Mouse (Mus musculus): Measurements from ENCODE around the gene Obscn. TPM values are rescaled to one million over a fixed set of nuclear protein-coding genes. Genes with fewer than 3 reads are reported as not detected.

The Obscn gene
- polyA plus RNA-seq (2012), result 14.0 and 17.6 TPM in 2 replicates

- TF ChIP-seq GATA1 (IDR thresholded peaks at IDR 0.05; ENCODE audit: low read length), result no peak
Observed at GRCm38 (mm10) chr11:59135904-59136452, at the start of gene Obscn. Gene Obscn, minus strand, starts transcription at chr11:59136402.

- TF ChIP-seq GATA1 (IDR thresholded peaks at IDR 0.05; ENCODE audit: low read length), result no peak
Observed at GRCm38 (mm10) chr11:59185490-59185889, 49.3 kb upstream of the Obscn start.

GRCm38 (mm10) chr11:59183821-59184220, 47.6 kb upstream of the Obscn start:
- TF ChIP-seq GATA1 (IDR thresholded peaks at IDR 0.05; ENCODE audit: low read length), result no peak

- TF ChIP-seq GATA1 (IDR thresholded peaks at IDR 0.05; ENCODE audit: low read length), result no peak
Observed at GRCm38 (mm10) chr11:59182864-59183331, 46.7 kb upstream of the Obscn start, which contains the start of gene Gjc2. Gene Gjc2, minus strand, starts transcription at chr11:59183213.

GRCm38 (mm10) chr11:59176921-59177320, 40.7 kb upstream of the Obscn start:
- TF ChIP-seq GATA1 (IDR thresholded peaks at IDR 0.05; ENCODE audit: low read length), result no peak

- TF ChIP-seq GATA1 (IDR thresholded peaks at IDR 0.05; ENCODE audit: low read length), result no peak
Observed at GRCm38 (mm10) chr11:59176475-59176874, 40.3 kb upstream of the Obscn start.

- TF ChIP-seq GATA1 (IDR thresholded peaks at IDR 0.05; ENCODE audit: low read length), result no peak
Observed at GRCm38 (mm10) chr11:59174189-59174838, 38.1 kb upstream of the Obscn start.

GRCm38 (mm10) chr11:59170549-59170948, 34.3 kb upstream of the Obscn start:
- no peak for TF ChIP-seq GATA1 (IDR thresholded peaks at IDR 0.05; ENCODE audit: low read length)

GRCm38 (mm10) chr11:59169807-59170206, 33.6 kb upstream of the Obscn start:
- no peak for TF ChIP-seq GATA1 (IDR thresholded peaks at IDR 0.05; ENCODE audit: low read length)

- no peak for TF ChIP-seq GATA1 (IDR thresholded peaks at IDR 0.05; ENCODE audit: low read length)
Observed at GRCm38 (mm10) chr11:59165616-59166241, 29.5 kb upstream of the Obscn start.

GRCm38 (mm10) chr11:59164384-59164783, 28.2 kb upstream of the Obscn start:
- TF ChIP-seq GATA1 (IDR thresholded peaks at IDR 0.05; ENCODE audit: low read length), result peak; percentile 81

GRCm38 (mm10) chr11:59163255-59164236, 27.3 kb upstream of the Obscn start, which contains the start of gene Iba57:
Gene Iba57, minus strand, starts transcription at chr11:59163739.
- no peak for TF ChIP-seq GATA1 (IDR thresholded peaks at IDR 0.05; ENCODE audit: low read length)

GRCm38 (mm10) chr11:59162443-59163254, 26.4 kb upstream of the Obscn start:
- no peak for TF ChIP-seq GATA1 (IDR thresholded peaks at IDR 0.05; ENCODE audit: low read length)

GRCm38 (mm10) chr11:59161398-59161797, 25.2 kb upstream of the Obscn start:
- TF ChIP-seq GATA1 (IDR thresholded peaks at IDR 0.05; ENCODE audit: low read length), result no peak
